Mouse (Mus musculus) E14TG2a.4 (cell line): ENCODE data around the gene Phc1.
A peak's percentile ranks its signal among the peaks of the same experiment; 100 is the strongest.
"Not testable (repeated sequence)": the region's sequence is repeated elsewhere in the genome, so short reads cannot be mapped to it uniquely, and the experiment has no call there.

ENCODE experiments used
- H3K27me3 ChIP-seq: 2 replicates; pipeline ENCODE4 v1.6.1; 2014; ENCODE audit warnings: low read length, control low read depth; ENCODE audit not compliant: insufficient read depth
- H3K36me3 ChIP-seq: 2 replicates; pipeline ENCODE4 v1.6.1; 2014; ENCODE audit warnings: low read length, control low read depth; ENCODE audit not compliant: insufficient read depth
- H3K4me1 ChIP-seq: replicated peaks from 2 replicates; pipeline ENCODE4 v1.6.1; 2014; ENCODE audit warnings: low read depth, low read length, control low read depth
- H3K4me3 ChIP-seq: replicated peaks from 2 replicates; pipeline ENCODE4 v1.5.1; 2014; ENCODE audit warnings: mild to moderate bottlenecking, low read length
- H3K9me3 ChIP-seq: 2 replicates; pipeline ENCODE4 v1.6.1; 2014; ENCODE audit warnings: low read length, control low read depth
- CTCF ChIP-seq: conservative IDR thresholded peaks from 2 replicates; pipeline ENCODE4 v1.5.1; 2014; ENCODE audit warnings: low read length
- NANOG ChIP-seq: IDR thresholded peaks from 2 replicates; pipeline ENCODE4 v1.6.1; 2014; ENCODE audit warnings: borderline replicate concordance, low read length, mixed read lengths
- POU5F1 ChIP-seq: IDR thresholded peaks from 2 replicates; pipeline ENCODE4 v1.6.1; 2014; ENCODE audit warnings: low read length, borderline replicate concordance

The Phc1 gene

DNA sequence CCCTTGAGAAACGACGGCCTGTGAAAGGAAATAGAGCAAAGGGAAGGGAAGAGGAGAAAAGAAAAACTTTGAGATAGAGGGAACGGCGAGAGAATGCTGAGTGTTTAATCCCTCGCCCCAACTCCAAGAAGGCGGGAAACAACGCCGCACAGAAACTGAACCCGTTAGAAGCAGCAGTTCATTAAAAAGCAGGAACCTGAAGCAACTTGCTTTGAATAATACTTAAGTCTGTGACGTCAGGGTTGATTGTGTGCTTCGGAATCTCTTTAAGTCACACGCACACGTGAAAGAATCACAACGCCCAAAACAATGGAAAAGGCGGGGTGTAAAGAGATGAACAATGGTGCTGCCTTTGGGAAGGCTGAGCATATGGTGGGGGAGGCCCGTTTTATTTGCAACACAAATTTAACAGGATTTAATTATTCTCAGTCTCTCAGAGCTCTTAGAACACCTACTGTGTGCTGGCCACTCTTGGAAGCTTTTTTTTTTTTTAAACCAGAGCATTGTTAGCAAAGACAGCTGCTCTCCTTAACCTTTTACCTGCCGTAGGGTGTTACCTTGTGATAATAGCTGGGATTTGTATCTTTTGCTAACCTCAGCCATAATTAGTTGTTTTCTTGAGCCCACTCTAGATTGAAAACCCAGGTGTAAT is at the start of gene Phc1:
Phc1 (minus strand) TSS at position 213 of the 652 bp plus-strand sequence.
- Histone ChIP-seq H3K36me3 (peaks cover 21% of the 10 kb centered on the region), H3K4me1 (peaks cover 42% of the 10 kb centered on the region), H3K27me3 (no peaks in the 10 kb centered on the region), H3K9me3 (no peaks in the 10 kb centered on the region), H3K4me3 (peak within 1 kb of the TSS; percentile 92)
- TF ChIP-seq POU5F1 (no peak), NANOG (peak; percentile 84), CTCF (no peak)

DNA sequence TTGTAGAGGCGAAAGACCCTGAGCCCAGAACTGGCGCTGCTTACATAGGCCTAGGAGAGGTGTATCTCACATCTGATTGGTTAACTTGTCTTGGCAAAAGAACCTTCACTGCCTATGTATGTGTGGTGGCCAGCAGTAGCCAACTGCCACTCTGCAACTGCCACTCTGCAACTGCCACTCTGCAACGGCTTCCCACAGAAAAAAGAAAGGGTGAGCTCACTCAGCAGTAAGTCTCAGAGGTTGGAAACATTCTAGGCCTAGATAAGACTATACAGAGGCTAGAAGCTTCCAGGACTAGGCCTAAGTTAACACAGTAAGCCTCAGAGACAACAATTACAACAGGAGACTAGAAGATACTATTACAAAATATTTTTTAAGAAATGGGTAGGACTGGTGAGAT is 49.6 kb upstream of the Phc1 start:
- peaks cover 23% of the 10 kb centered on the region for H3K27me3 ChIP-seq
- H3K9me3 ChIP-seq = peaks cover 14% of the 10 kb centered on the region; the same call in 1 of the 2 replicates
- not testable (repeated sequence) for H3K36me3 ChIP-seq, H3K4me3 ChIP-seq
- peaks cover 54% of the 10 kb centered on the region for H3K4me1 ChIP-seq

DNA sequence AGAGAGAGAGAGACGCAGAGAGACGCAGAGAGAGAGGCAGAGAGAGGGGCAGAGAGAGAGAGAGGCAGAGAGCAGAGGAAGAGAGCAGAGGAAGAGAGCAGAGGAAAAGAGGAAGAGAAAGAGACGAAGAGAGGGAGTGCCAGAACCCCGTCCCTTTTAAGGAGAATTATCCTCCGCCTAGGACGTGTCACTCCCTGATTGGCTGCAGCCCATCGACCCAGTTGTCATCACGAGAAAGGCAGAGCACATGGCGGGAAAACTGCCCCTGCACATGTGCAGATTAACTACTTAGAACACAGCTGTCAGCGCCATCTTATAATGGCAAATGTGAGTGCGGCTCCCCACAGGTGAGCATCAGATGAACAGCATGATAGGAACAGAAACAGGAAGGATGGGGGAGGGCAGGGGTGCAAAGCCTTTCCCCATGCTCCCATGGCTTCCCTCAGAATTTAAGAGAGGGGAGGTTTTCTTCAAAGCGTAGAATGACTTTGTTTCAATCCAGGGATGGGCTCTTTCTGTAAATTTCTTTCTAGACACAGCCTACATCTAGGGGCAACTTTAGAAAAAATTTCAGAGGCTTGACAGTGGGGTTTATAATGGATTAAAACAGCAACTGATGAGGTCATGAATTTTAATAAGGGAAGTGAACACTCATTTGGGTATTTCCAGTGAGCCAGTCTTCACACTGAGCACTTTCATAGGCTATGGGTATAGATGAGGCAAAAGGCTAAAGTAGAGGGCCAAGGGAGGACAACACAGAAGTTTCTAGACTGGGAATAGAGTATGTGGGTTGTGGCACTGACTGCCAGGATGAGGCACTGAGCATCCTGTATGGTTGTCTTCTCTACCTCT is 47.0 kb upstream of the Phc1 start:
- Histone ChIP-seq H3K4me1 (peaks cover 42% of the 10 kb centered on the region), H3K27me3 (peaks cover 10% of the 10 kb centered on the region), H3K9me3 (peaks cover 10% of the 10 kb centered on the region; the same call in 1 of the 2 replicates)
- not testable (repeated sequence) for H3K36me3 ChIP-seq, H3K4me3 ChIP-seq

DNA sequence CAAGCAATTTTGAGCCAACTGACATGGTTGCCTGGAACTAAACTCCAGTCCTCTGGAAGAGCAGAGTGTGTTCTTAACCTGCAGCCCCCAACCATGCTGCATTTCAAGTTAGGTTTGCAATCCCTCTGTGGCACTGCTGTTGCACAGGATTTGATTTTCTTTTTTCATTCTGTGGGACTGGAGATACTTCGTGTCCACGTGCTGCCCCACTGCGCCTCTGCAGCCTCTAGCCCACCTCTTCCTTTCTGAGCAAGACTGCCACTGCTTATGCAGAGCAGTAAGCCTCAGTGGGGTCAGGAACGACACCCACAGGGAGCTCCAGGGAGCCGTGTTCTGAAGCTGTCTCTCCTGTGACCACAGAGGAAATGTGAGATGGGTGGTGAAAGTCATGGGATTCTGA is 45.4 kb upstream of the Phc1 start:
- H3K4me1 ChIP-seq = peaks cover 28% of the 10 kb centered on the region
- H3K4me3 ChIP-seq = no peak overlapping the region
- H3K27me3 ChIP-seq = peaks cover 9% of the 10 kb centered on the region
- TF ChIP-seq POU5F1 = no peak
- no peak for TF ChIP-seq NANOG
- no peak for TF ChIP-seq CTCF
- peaks cover 10% of the 10 kb centered on the region; the same call in 1 of the 2 replicates for H3K9me3 ChIP-seq
- H3K36me3 ChIP-seq = peaks cover 5% of the 10 kb centered on the region; the same call in 1 of the 2 replicates

DNA sequence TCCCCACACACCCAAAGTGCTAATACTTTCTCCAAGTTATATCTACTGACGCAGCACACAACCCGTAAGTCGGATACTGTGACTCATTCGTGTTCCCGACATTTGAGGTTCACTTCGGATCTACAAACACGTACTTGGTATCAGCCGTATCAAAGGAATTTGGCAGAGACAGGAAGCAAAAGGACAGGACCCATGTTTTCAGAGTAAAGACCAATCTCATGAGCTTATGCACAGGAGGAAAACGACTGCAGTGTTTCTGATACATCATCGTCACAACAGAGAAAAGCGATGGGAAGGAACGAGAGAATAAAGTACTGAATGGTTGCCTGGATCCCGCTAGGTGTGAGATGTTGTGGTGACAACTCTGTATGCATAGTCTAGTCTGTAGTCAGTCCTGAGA is 44.5 kb upstream of the Phc1 start:
- peaks cover 25% of the 10 kb centered on the region for H3K4me1 ChIP-seq
- H3K36me3 ChIP-seq = peaks cover 5% of the 10 kb centered on the region; the same call in 1 of the 2 replicates
- H3K9me3 ChIP-seq = peaks cover 10% of the 10 kb centered on the region; the same call in 1 of the 2 replicates
- H3K4me3 ChIP-seq = no peak overlapping the region
- H3K27me3 ChIP-seq = peaks cover 9% of the 10 kb centered on the region
- TF ChIP-seq CTCF (no peak), NANOG (no peak), POU5F1 (no peak)

DNA sequence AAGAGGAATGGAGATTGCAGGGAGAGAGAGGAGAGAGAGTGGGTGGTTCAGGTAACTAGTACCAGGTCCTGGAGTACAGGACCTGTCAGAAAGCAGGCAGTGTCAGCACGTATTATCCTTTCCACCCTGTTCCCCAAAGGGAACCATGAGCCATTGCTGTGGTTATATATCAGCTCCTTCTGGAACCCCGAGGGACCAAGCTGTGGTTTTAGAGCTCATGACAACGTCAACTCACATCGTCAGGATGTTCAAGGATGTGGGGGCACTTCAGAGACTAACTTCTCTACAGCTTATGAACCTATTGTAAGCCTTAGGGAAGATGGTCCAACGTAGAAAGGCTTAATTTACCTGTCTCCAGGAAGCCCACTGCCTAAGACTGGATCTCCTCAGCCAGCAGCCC is 42.9 kb upstream of the Phc1 start:
- Histone ChIP-seq H3K4me3 (no peak overlapping the region), H3K27me3 (peaks cover 9% of the 10 kb centered on the region), H3K36me3 (no peaks in the 10 kb centered on the region), H3K4me1 (peaks cover 38% of the 10 kb centered on the region), H3K9me3 (peaks cover 8% of the 10 kb centered on the region; the same call in 1 of the 2 replicates)
- no peak for TF ChIP-seq NANOG
- TF ChIP-seq CTCF = no peak
- no peak for TF ChIP-seq POU5F1

DNA sequence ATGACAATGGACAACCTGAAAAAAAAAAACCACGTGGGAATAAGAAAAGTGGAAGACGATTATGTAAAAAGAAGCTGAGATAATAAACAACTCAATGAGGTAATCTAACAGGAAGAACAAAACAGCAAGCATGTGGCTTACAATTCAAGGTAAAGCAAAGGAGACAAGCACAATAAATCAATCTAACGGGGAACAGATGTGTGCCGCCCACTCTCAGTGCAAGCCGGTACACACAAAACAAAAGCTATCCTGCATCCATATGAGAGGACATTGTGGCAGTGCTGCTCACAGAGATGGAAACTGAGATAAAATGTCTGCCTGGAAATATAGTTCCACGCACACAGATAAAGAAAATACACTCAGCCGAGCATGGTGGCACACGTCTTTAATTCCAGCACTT is 41.7 kb upstream of the Phc1 start:
- no peak overlapping the region for H3K4me3 ChIP-seq
- H3K27me3 ChIP-seq = peaks cover 9% of the 10 kb centered on the region
- TF ChIP-seq NANOG (no peak), POU5F1 (no peak)
- peaks cover 41% of the 10 kb centered on the region for H3K4me1 ChIP-seq
- H3K9me3 ChIP-seq = 0 out of 2 replicates have a peak, but pooled peaks cover 3% of the 10 kb centered on the region
- H3K36me3 ChIP-seq = no peaks in the 10 kb centered on the region

DNA sequence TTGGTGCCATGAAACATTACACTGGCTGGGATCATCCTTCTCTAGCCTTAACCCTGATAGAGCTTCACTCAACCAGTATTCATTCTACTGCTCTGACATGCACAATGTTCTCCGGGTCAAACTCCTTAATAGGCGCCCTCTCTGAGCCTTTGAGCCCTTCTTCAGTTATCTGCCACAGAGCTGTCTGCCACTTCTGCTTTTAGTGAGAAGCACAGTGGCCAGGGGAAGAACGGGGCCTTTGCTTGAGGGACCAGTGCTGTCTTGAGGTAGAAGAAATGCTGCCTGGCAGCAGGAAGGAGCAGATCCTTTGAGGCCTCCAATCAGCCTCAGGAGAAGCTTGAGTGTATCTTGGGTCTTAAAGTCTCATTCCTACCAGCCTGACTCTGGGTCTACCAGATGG is 27.9 kb upstream of the Phc1 start:
- Histone ChIP-seq H3K9me3 (peaks cover 5% of the 10 kb centered on the region), H3K27me3 (no peaks in the 10 kb centered on the region), H3K36me3 (peaks cover 3% of the 10 kb centered on the region; the same call in 1 of the 2 replicates), H3K4me3 (0 out of 2 replicates have a peak overlapping the region, but pooled peaks have one; percentile 13), H3K4me1 (peaks cover 73% of the 10 kb centered on the region)
- TF ChIP-seq CTCF = no peak
- no peak for TF ChIP-seq NANOG
- TF ChIP-seq POU5F1 = no peak

DNA sequence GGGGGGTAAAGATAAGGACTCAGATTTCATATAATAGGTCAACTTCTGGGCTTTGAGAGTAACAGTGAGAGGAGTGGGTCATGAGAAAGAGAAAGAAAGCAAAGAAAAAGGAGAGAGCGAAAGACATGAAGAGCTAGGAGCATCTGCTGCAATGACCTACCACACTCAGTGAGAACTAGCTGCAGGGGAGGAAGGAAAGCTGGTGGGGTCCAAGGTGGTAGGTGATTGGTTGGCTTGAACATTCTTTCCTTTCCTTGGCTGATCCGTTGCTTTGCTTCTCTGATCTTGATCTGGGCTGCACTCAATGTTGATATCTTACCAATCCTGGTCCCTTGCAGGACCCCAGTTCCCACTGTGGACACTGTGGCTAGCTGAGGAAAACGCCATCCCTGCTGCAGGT is 26.6 kb upstream of the Phc1 start:
- no peaks in the 10 kb centered on the region for H3K27me3 ChIP-seq
- H3K4me3 ChIP-seq = peak overlapping the region; percentile 13
- peaks cover 74% of the 10 kb centered on the region for H3K4me1 ChIP-seq
- TF ChIP-seq POU5F1 (no peak), CTCF (no peak), NANOG (no peak)
- peaks cover 5% of the 10 kb centered on the region for H3K9me3 ChIP-seq
- H3K36me3 ChIP-seq = peaks cover 3% of the 10 kb centered on the region; the same call in 1 of the 2 replicates
